Mouse (Mus musculus): Measurements from ENCODE around the gene Gm20388. TPM values are rescaled to one million over a fixed set of nuclear protein-coding genes. Genes with fewer than 3 reads are reported as not detected.
A peak's percentile ranks its signal among the peaks of the same experiment; 100 is the strongest.

The Gm20388 gene
- total RNA-seq, 2 experiments from 2014 or later, result 11.4 to 18.1 TPM

- ATAC-seq (replicated peaks; ENCODE audit: low FRiP score, low TSS enrichment, poor library complexity, severe bottlenecking), result no peak
Observed at GRCm38 (mm10) chr8:120747286-120747685, 836.6 kb downstream of the Gm20388 start.

- no peak for ATAC-seq (replicated peaks; ENCODE audit: low FRiP score, low TSS enrichment, poor library complexity, severe bottlenecking)
Observed at GRCm38 (mm10) chr8:120750616-120751015, 840.0 kb downstream of the Gm20388 start.

- no peak for ATAC-seq (replicated peaks; ENCODE audit: low FRiP score, low TSS enrichment, poor library complexity, severe bottlenecking)
Observed at GRCm38 (mm10) chr8:120751226-120752081, 840.8 kb downstream of the Gm20388 start.

- peak; percentile 34; the same call in 1 of the 2 replicates for ATAC-seq (replicated peaks; ENCODE audit: low FRiP score, low TSS enrichment, poor library complexity, severe bottlenecking)
Observed at GRCm38 (mm10) chr8:120752082-120752452, 841.4 kb downstream of the Gm20388 start.

DNA sequence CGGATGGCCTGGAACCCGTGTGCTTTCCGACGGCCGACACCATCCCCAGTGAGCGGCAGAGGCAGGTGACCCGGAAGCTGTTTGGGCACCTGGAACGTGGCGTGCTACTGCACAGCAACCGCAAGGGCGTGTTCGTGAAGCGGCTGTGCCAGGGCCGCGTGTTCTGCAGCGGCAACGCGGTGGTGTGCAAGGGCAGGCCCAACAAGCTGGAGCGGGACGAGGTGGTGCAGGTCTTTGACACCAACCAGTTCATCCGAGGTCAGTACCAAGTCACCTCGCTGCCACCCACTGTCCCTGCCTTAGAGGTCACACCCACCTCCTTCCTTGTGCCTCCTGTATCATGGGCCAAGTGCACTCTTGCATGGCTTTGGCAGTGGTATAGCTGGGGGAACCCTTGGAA, 842.8 kb downstream of the Gm20388 start:
- no peak for ATAC-seq (replicated peaks; ENCODE audit: low FRiP score, low TSS enrichment, poor library complexity, severe bottlenecking)

DNA sequence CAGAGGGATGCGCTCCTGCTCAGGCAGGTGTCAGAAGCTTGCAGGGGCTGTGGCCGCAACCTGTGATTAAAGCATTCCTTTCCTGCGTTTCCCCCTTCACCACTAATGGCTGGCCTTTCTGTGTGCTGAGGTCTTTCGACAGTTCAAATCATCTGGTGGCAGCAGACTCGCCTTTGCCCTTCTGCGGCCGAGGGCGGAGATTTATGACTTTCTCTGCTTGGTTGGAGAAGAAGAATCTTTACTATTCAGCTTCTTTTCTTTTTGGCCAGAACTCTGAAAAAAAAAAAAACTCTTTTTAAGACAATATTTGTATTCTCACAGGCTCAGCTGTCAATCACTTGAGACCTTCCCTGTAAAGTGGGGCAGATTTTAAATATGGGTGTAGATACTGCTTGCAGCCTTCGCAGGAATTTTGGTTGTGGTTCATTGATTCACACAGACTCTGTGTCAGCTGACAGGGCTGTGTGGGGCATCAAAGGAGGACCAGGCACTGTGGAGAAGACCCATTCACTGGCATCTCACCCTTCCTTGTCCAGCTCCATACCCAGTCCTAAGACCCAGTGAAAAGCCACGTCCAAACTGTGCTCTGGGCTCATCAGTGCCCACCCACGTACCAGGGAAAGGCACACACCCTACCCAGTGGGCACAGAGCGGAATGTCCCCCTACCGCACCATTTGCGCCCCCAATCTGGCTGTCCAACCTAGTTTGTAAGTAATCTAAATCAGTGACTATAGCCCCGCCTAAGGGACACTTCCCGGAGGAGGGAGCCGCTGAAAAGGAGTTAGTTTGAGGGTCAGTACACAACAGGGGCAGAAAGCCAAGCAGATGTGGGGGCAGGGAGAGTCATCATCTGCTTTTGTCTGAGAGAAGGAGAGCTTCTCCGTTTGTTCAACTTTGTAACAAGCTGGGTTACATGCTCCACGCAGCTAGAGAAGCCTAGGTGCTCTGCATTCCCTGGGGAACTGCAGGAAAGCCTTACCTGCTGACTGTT, 845.0 kb downstream of the Gm20388 start:
- ATAC-seq (replicated peaks; ENCODE audit: low FRiP score, low TSS enrichment, poor library complexity, severe bottlenecking), result no peak

- no peak for ATAC-seq (replicated peaks; ENCODE audit: low FRiP score, low TSS enrichment, poor library complexity, severe bottlenecking)
Observed at GRCm38 (mm10) chr8:120758005-120758404, 847.4 kb downstream of the Gm20388 start.

DNA sequence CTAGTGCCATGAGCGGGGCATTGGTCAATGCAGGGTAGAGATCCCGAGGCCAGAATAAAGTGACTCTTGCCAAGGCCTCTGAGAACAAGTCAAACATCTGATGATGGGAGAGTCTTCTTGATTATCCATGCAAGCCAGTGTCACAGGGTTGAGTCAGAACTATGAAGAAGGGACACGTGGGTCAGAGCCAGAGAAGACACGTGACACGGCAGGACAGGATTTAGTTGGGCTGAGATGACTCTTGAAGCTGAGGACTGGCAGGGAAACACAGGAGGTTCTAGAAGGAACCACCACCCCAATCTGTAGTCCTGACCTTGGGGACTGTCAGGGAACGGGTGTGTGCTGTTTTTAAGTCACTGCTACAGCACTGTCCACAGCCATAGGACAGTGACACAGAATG, 849.2 kb downstream of the Gm20388 start:
- ATAC-seq (replicated peaks; ENCODE audit: low FRiP score, low TSS enrichment, poor library complexity, severe bottlenecking), result no peak

DNA sequence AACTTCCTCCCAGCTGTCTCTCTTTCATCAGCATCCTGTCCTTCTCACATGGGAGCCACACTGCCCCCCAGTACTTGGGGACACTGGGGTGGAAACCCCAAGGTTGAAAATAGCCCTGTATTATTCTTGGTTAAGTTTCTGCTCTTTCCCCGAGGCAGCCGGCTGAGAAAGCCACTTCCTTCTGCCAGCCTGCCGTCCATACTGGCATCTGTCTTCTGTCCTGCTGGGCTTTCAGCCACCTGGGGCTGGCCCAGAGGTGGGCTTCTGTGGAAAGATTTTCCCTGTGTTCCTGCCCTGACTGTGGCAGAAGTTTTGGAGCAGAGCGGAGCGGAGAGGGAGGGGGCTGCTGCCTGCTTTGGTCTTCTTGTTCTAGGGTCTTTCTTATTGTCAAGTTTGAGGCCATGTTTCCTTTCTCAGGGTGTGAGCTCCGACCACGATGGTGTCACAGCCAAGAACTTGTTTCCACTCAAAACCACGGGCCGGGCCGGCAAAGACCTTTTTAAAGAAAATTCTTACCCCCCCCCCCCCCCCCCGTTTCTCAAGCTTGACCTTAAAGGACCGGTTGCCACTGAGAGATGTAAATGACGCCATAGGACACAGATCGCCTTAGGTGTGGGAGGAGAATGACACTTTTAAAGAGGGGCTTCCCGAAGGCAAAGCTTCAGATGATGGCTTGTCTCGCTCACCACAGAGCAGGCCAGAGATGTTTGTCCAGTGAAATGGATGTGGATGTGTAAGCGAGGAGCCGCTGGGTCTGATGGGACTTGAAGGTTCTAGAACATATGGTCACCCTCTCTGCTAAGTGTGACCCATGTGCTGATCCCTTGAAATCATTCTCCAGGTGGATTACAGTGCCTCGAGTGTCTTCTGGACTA, 849.9 kb downstream of the Gm20388 start:
- no peak for ATAC-seq (replicated peaks; ENCODE audit: low FRiP score, low TSS enrichment, poor library complexity, severe bottlenecking)

DNA sequence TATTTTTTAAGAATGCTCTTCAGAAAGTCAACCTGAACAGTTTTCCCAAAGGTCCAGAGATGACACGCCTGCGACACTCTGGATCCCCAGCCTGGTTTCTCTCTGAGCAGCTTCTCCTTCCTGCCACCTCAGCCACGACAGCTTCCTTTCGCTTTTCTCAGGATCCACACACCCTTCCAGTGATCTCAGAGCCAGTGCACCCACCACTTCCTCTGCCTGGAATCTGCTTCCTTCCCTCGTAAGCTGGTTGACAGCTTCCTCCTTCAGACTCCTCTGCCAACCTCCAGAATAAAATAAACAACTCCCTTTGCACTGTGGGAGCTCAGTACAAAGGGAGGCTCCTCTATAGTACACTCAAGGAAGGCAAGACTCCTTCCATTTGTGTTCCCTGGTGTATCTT, 852.6 kb downstream of the Gm20388 start:
- ATAC-seq (replicated peaks; ENCODE audit: low FRiP score, low TSS enrichment, poor library complexity, severe bottlenecking), result no peak

DNA sequence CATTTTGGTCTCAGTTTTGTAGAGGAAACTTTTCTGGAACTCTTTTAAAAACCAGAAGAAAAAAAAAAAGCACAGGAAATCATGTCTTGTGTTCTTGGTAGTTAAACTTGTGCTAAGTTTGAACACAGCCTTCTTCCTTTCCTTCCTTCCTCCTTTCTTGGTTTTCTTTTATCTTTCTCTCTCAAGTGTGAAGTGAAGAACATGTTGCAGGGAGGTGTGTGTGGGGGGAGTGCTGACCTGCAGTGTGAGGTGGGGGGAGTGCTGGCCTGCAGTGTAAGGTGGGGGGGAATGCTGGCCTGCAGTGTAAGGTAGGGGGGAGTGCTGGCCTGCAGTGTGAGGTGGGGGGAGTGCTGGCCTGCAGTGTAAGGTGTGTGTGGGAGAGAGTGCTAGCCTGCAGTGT, 854.0 kb downstream of the Gm20388 start:
- no peak for ATAC-seq (replicated peaks; ENCODE audit: low FRiP score, low TSS enrichment, poor library complexity, severe bottlenecking)

DNA sequence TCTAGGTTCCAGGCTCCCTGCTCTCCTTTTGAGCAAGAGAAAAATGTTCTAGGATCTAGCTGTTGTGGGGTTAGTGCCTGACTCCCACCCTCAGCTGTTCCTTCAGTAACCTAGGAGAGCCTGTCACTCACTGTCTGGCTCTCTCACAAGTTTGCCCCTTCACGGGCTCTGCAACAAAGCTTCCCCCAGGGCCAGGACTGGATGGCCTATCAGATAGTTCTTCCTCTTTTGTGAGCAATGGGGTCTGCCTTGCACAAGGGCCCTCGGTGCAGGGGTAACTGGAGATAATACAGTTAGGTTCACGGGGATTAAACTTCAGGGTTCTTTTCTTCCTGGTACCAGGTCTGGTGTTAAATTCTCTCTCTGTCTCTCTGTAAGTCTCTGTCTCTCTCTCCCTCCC, 856.0 kb downstream of the Gm20388 start:
- no peak for ATAC-seq (replicated peaks; ENCODE audit: low FRiP score, low TSS enrichment, poor library complexity, severe bottlenecking)

GRCm38 (mm10) chr8:120768454-120769218, 858.0 kb downstream of the Gm20388 start:
- ATAC-seq (replicated peaks; ENCODE audit: low FRiP score, low TSS enrichment, poor library complexity, severe bottlenecking), result no peak

DNA sequence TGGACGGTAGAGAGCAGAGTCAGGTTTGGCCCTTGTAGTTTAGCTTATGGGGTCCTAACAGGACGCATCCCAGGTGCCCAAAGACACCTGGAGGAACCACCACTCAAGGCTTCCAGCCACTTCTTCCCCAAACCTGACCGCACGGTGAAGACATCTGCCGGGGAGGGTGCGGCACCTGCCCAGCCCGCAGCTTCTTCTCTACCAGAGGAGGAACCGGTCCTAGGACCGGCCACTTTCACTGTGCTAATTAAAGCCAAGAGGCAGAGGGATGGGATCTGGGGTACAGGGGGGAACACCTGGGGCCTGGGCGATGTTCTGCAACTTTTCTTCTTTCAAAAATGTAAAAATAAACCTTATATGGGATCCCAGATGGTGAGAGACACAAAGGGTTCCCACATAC, 866.5 kb downstream of the Gm20388 start:
- no peak for ATAC-seq (replicated peaks; ENCODE audit: low FRiP score, low TSS enrichment, poor library complexity, severe bottlenecking)

DNA sequence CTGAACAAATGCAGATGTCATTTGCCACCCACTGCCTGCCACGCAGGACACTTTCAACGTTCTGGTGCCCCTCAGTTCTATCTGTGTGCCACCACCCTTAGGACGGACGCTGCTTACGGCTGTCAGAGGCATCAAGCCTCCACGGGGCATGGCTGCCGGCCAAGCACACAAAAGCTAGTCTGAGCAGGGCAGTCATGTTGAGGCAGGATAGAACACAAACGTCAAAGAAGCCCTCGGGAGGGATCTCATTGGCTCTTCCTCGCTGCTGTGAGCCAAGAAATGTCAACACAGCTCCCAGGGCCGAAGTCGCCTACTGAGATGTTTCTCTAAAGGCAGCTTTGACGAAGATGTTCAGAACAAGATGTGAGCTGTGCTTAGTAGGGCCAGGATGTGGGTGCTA, 867.1 kb downstream of the Gm20388 start:
- ATAC-seq (replicated peaks; ENCODE audit: low FRiP score, low TSS enrichment, poor library complexity, severe bottlenecking), result no peak

- no peak for ATAC-seq (replicated peaks; ENCODE audit: low FRiP score, low TSS enrichment, poor library complexity, severe bottlenecking)
Observed at GRCm38 (mm10) chr8:120779106-120779505, 868.5 kb downstream of the Gm20388 start.

- ATAC-seq (replicated peaks; ENCODE audit: low FRiP score, low TSS enrichment, poor library complexity, severe bottlenecking), result no peak
Observed at GRCm38 (mm10) chr8:120783781-120784180, 873.1 kb downstream of the Gm20388 start.

- no peak for ATAC-seq (replicated peaks; ENCODE audit: low FRiP score, low TSS enrichment, poor library complexity, severe bottlenecking)
Observed at GRCm38 (mm10) chr8:120786753-120787152, 876.1 kb downstream of the Gm20388 start.

DNA sequence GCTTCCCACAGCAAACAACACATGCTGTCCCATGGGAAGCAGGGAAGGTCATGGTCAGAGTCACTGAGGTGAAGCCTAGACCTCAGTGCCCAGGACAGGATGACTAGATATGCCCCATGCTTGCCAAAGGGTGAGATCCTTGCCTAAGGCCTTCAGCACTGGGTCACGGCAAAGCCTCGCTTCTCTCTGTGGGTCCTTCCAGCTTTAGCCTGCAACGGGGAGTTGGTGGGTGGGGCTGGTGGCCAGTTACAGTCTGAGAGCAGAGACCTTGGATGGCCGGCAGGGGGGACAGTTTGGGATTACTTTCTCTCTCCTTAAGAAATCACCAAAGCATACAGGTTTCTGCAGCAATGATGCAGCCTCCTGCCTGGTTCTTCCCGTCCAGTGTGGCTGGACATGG, 877.0 kb downstream of the Gm20388 start:
- no peak for ATAC-seq (replicated peaks; ENCODE audit: low FRiP score, low TSS enrichment, poor library complexity, severe bottlenecking)

Measured in megakaryocyte-erythroid progenitor cell, adult 5-6 weeks (primary cell).